Mouse (Mus musculus) liver, embryonic 11.5 days (tissue): ENCODE results near the gene Nxph3. TPM values are rescaled to one million over a fixed set of nuclear protein-coding genes. Genes with fewer than 3 reads are reported as not detected.
A peak's percentile ranks its signal among the peaks of the same experiment; 100 is the strongest.

Experiments used
- ATAC-seq: fragments of 200-750 bp; cut with Nextera tagmentation; replicated peaks from 2 replicates; pipeline ENCODE4 v1.8.0; 2017; ENCODE audit warnings: moderate number of reproducible peaks, mild to moderate bottlenecking, moderate TSS enrichment, moderate library complexity; ENCODE audit not compliant: low FRiP score
- DNase-seq: peaks from one replicate; pipeline ENCODE4 v3.0.0-alpha.2; 2017; ENCODE audit warnings: low spot score
- H3K27ac ChIP-seq: fragments of 300-500 bp; sonication (generic); 2 replicates; pipeline ENCODE4 v1.5.1; 2014; ENCODE audit warnings: mild to moderate bottlenecking, low read depth, low read length, control low read depth
- H3K27me3 ChIP-seq: fragments of 300-500 bp; sonication (generic); replicated peaks from 2 replicates; pipeline ENCODE4 v1.6.1; 2014; ENCODE audit warnings: low read length, mixed read lengths; ENCODE audit not compliant: control insufficient read depth, insufficient read depth
- H3K36me3 ChIP-seq: fragments of 300-500 bp; sonication (generic); 2 replicates; pipeline ENCODE4 v1.6.1; 2014; ENCODE audit warnings: mild to moderate bottlenecking, low read length, moderate library complexity, mixed read lengths; ENCODE audit not compliant: control insufficient read depth, insufficient read depth
- H3K4me1 ChIP-seq: fragments of 300-500 bp; sonication (generic); replicated peaks from 2 replicates; pipeline ENCODE4 v1.6.1; 2014; ENCODE audit warnings: low read length, mixed read lengths; ENCODE audit not compliant: control insufficient read depth, insufficient read depth
- H3K4me2 ChIP-seq: fragments of 300-500 bp; sonication (generic); 2 replicates; pipeline ENCODE4 v1.6.1; 2014; ENCODE audit warnings: mild to moderate bottlenecking, control low read depth, moderate library complexity
- H3K4me3 ChIP-seq: fragments of 300-500 bp; sonication (generic); 2 replicates; pipeline ENCODE4 v1.5.1; 2014; ENCODE audit warnings: low read depth, low read length, control low read depth
- H3K9ac ChIP-seq: fragments of 300-500 bp; sonication (generic); 2 replicates; pipeline ENCODE4 v1.6.1; 2014; ENCODE audit warnings: low read depth, low read length, control low read depth
- H3K9me3 ChIP-seq: fragments of 300-500 bp; sonication (generic); 2 replicates; pipeline ENCODE4 v1.6.1; 2016; ENCODE audit warnings: low read length, inconsistent platforms, mixed read lengths; ENCODE audit not compliant: control insufficient read depth
- WGBS: fragments of 180-500 bp; shearing (Covaris S2); extraction: QIAGEN DNeasy Blood & Tissue Kit; methylation state at CpG from one replicate; pipeline ENCODE4 v1.1.7; 2014; 5-methylcytosine and 5-hydroxymethylcytosine counted together
- polyA plus RNA-seq: library from polyadenylated mRNA; unstranded; fragments of >200 nt; fragmentation: Nextera tagmentation; extraction: Ambion mirVana; gene quantifications from 2 replicates; pipeline ENCODE4 v1.2.1, GENCODE M21; 2014

Gene Nxph3
- polyA plus RNA-seq, result 0.10 TPM in 2 replicates

- Histone ChIP-seq H3K9ac (no peak within 1 kb of the TSS; the same call in 1 of the 2 replicates), H3K27me3 (peaks cover 68% of the 10 kb centered on the region), H3K9me3 (no peaks in the 10 kb centered on the region), H3K36me3 (no peaks in the 10 kb centered on the region), H3K4me2 (peak within 1 kb of the TSS; percentile 77), H3K27ac (no peak within 1 kb of the TSS), H3K4me3 (peak within 1 kb of the TSS; percentile 52), H3K4me1 (no peaks in the 10 kb centered on the region)
- WGBS, result under 1% methylated on average over 64 of the region's 66 CpGs
- DNase-seq (peak; percentile 73), ATAC-seq (peak; percentile 52; the same call in 1 of the 2 replicates)
Observed at GRCm38 (mm10) chr11:95514298-95514861, at the start of gene Nxph3. Gene Nxph3 (minus strand): TSS chr11:95514570.

GRCm38 (mm10) chr11:95563849-95564248 is 49.5 kb upstream of the Nxph3 start:
- H3K9ac ChIP-seq, result no peak overlapping the region
- no peak overlapping the region for H3K27ac ChIP-seq
- WGBS, result 97% methylated on average over 5 of the region's 5 CpGs
- no peaks in the 10 kb centered on the region; the same call in 1 of the 2 replicates for H3K4me1 ChIP-seq
- no peak overlapping the region for H3K4me2 ChIP-seq
- no peaks in the 10 kb centered on the region for H3K36me3 ChIP-seq
- H3K9me3 ChIP-seq, result no peaks in the 10 kb centered on the region
- no peak overlapping the region for H3K4me3 ChIP-seq
- peaks cover 2% of the 10 kb centered on the region; the same call in 1 of the 2 replicates for H3K27me3 ChIP-seq
- ATAC-seq (no peak), DNase-seq (no peak)

- Histone ChIP-seq H3K27ac (no peak overlapping the region), H3K4me3 (no peak overlapping the region), H3K4me1 (no peaks in the 10 kb centered on the region), H3K9ac (no peak overlapping the region), H3K9me3 (no peaks in the 10 kb centered on the region), H3K27me3 (peaks cover 3% of the 10 kb centered on the region), H3K36me3 (no peaks in the 10 kb centered on the region), H3K4me2 (no peak overlapping the region)
- ATAC-seq (no peak), DNase-seq (no peak)
- WGBS, result 54% methylated on average over 3 of the region's 3 CpGs
Observed at GRCm38 (mm10) chr11:95560773-95561172, 46.4 kb upstream of the Nxph3 start.

- Histone ChIP-seq H3K9me3 (no peaks in the 10 kb centered on the region), H3K4me2 (no peak overlapping the region), H3K9ac (no peak overlapping the region), H3K4me1 (no peaks in the 10 kb centered on the region), H3K27ac (no peak overlapping the region), H3K36me3 (no peaks in the 10 kb centered on the region), H3K27me3 (peaks cover 3% of the 10 kb centered on the region), H3K4me3 (no peak overlapping the region)
- no peak for ATAC-seq
- no peak for DNase-seq
- WGBS, result 62% methylated on average over 2 of the region's 2 CpGs
Observed at GRCm38 (mm10) chr11:95559761-95560160, 45.4 kb upstream of the Nxph3 start.

GRCm38 (mm10) chr11:95557719-95558118 is 43.3 kb upstream of the Nxph3 start:
- WGBS, result 45% methylated on average over 6 of the region's 6 CpGs
- Histone ChIP-seq H3K9me3 (no peaks in the 10 kb centered on the region), H3K4me3 (no peak overlapping the region), H3K36me3 (no peaks in the 10 kb centered on the region), H3K27ac (no peak overlapping the region), H3K27me3 (peaks cover 3% of the 10 kb centered on the region), H3K4me2 (no peak overlapping the region), H3K4me1 (no peaks in the 10 kb centered on the region), H3K9ac (no peak overlapping the region)
- DNase-seq, result no peak
- ATAC-seq, result no peak

- Histone ChIP-seq H3K9ac (no peak overlapping the region), H3K4me1 (no peaks in the 10 kb centered on the region), H3K9me3 (no peaks in the 10 kb centered on the region), H3K4me2 (no peak overlapping the region), H3K27me3 (peaks cover 3% of the 10 kb centered on the region), H3K36me3 (no peaks in the 10 kb centered on the region), H3K27ac (no peak overlapping the region), H3K4me3 (no peak overlapping the region)
- DNase-seq (no peak), ATAC-seq (no peak)
- WGBS, result 67% methylated on average over 6 of the region's 6 CpGs
Observed at GRCm38 (mm10) chr11:95557032-95557431, 42.7 kb upstream of the Nxph3 start.

GRCm38 (mm10) chr11:95555279-95555678 is 40.9 kb upstream of the Nxph3 start:
- Histone ChIP-seq H3K9me3 (no peaks in the 10 kb centered on the region), H3K4me2 (no peak overlapping the region), H3K36me3 (no peaks in the 10 kb centered on the region), H3K27ac (no peak overlapping the region), H3K9ac (no peak overlapping the region), H3K4me3 (no peak overlapping the region), H3K27me3 (peaks cover 3% of the 10 kb centered on the region), H3K4me1 (no peaks in the 10 kb centered on the region)
- no peak for DNase-seq
- ATAC-seq, result no peak
- 56% methylated on average over 8 of the region's 8 CpGs for WGBS

GRCm38 (mm10) chr11:95550301-95551021 is 36.1 kb upstream of the Nxph3 start:
- H3K9ac ChIP-seq, result no peak overlapping the region
- H3K4me1 ChIP-seq, result no peaks in the 10 kb centered on the region
- H3K4me2 ChIP-seq, result no peak overlapping the region
- no peak overlapping the region for H3K4me3 ChIP-seq
- 80% methylated on average over 12 of the region's 12 CpGs for WGBS
- H3K27ac ChIP-seq, result no peak overlapping the region
- no peaks in the 10 kb centered on the region for H3K36me3 ChIP-seq
- no peaks in the 10 kb centered on the region for H3K9me3 ChIP-seq
- DNase-seq, result no peak
- no peaks in the 10 kb centered on the region for H3K27me3 ChIP-seq
- ATAC-seq, result no peak
